Mouse (Mus musculus): Measurements from ENCODE around the gene Srp9. TPM values are rescaled to one million over a fixed set of nuclear protein-coding genes. Genes with fewer than 3 reads are reported as not detected.

Gene Srp9
- 156 and 160 TPM in 2 replicates for polyA plus RNA-seq (2016; fragmentation: Nextera tagmentation; extraction: Ambion mirVana)

DNA sequence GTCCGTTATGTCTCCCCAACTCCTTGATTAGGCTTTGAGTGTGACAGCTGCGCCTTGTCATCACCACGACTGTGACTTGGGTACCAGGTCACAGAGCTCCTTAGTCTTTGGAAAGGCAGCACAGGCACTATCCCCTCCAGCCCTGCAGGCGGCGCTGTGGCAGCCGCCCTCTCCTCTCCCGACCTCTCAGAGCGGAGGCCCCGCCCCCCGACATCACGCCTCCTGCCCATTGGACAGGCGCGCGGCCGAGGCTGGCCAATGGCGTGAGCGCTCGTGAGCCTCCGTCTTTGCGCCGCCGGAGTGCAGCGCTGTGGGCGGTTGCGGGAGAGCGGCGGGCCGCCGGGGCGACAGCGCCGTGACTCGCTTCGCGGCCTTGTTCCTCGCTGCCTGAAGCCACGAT is at the start of gene Srp9:
Gene Srp9 (plus strand): TSS at position 232 of the 400 bp plus-strand sequence.
- Histone ChIP-seq H3K4me3 (replicated peaks) (peak within 1 kb of the TSS; percentile 89), H3K36me3 (replicated peaks) (peaks cover 7% of the 10 kb centered on the region; the same call in 1 of the 2 replicates), H3K9me3 (0 out of 2 replicates have a peak, but pooled peaks cover under 1% of the 10 kb centered on the region), H3K27me3 (peaks cover 5% of the 10 kb centered on the region; the same call in 1 of the 2 replicates), H3K4me2 (peak within 1 kb of the TSS; percentile 62), H3K4me1 (peaks cover 15% of the 10 kb centered on the region), H3K27ac (peak within 1 kb of the TSS; percentile 68), H3K9ac (peak within 1 kb of the TSS; percentile 64)
- peak; percentile 98 for ATAC-seq (ENCODE audit: low FRiP score)
- WGBS, result under 1% methylated on average over 37 of the region's 37 CpGs

- Histone ChIP-seq H3K36me3 (replicated peaks) (no peaks in the 10 kb centered on the region), H3K9ac (no peak overlapping the region), H3K27me3 (no peaks in the 10 kb centered on the region), H3K4me2 (0 out of 2 replicates have a peak overlapping the region, but pooled peaks have one; percentile 13), H3K9me3 (0 out of 2 replicates have a peak, but pooled peaks cover 5% of the 10 kb centered on the region), H3K4me3 (replicated peaks) (no peak overlapping the region), H3K27ac (0 out of 2 replicates have a peak overlapping the region, but pooled peaks have one; percentile 20), H3K4me1 (peaks cover 8% of the 10 kb centered on the region)
- ATAC-seq (ENCODE audit: low FRiP score), result 0 out of 2 replicates have a peak, but pooled peaks have one; percentile 44
- 28% methylated on average over 16 of the region's 16 CpGs for WGBS
Observed at GRCm38 (mm10) chr1:182081744-182082419, 42.7 kb upstream of the Srp9 start.

GRCm38 (mm10) chr1:182083459-182083858 is 41.1 kb upstream of the Srp9 start:
- 90% methylated on average over 4 of the region's 4 CpGs for WGBS
- H3K9me3 ChIP-seq, result 0 out of 2 replicates have a peak, but pooled peaks cover 1% of the 10 kb centered on the region

DNA sequence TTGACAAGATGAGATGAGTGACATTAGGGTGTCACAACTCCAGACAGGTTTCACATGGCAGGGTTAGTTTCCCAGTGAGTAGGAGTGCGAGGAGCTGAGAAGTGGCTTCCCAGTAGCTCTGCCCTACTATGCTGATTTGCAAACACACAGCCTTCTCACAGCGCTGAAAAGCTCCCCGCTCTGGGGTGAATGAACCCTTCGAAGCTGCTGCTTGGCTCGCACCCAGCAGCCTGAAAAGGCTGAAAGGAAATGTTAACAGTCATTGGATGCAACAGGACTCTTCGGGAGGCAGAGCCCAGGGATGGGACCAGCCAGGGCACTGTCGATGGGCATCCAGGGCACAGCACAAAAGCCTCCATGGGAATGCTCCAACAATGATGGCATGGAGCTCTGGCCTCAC is 37.8 kb upstream of the Srp9 start:
- 0 out of 2 replicates have a peak overlapping the region, but pooled peaks have one; percentile 9 for H3K27ac ChIP-seq
- no peak for ATAC-seq (ENCODE audit: low FRiP score)
- H3K4me1 ChIP-seq, result peaks cover 37% of the 10 kb centered on the region
- WGBS, result 44% methylated on average over 7 of the region's 7 CpGs
- H3K36me3 ChIP-seq (replicated peaks), result no peaks in the 10 kb centered on the region
- H3K9ac ChIP-seq, result no peak overlapping the region
- no peaks in the 10 kb centered on the region for H3K27me3 ChIP-seq
- H3K4me3 ChIP-seq (replicated peaks), result no peak overlapping the region
- H3K4me2 ChIP-seq, result no peak overlapping the region
- H3K9me3 ChIP-seq, result no peaks in the 10 kb centered on the region

More at GRCm38 (mm10) chr1:182083459-182083858, 41.1 kb upstream of the Srp9 start:
- no peaks in the 10 kb centered on the region for H3K36me3 ChIP-seq (replicated peaks)
- H3K9ac ChIP-seq, result no peak overlapping the region
- H3K4me1 ChIP-seq, result peaks cover 10% of the 10 kb centered on the region
- H3K27ac ChIP-seq, result no peak overlapping the region
- H3K27me3 ChIP-seq, result no peaks in the 10 kb centered on the region
- H3K4me2 ChIP-seq, result no peak overlapping the region
- ATAC-seq (ENCODE audit: low FRiP score), result no peak
- H3K4me3 ChIP-seq (replicated peaks), result no peak overlapping the region

GRCm38 (mm10) chr1:182087351-182087750 is 37.2 kb upstream of the Srp9 start:
- Histone ChIP-seq H3K9ac (no peak overlapping the region), H3K36me3 (replicated peaks) (no peaks in the 10 kb centered on the region), H3K4me1 (peaks cover 31% of the 10 kb centered on the region), H3K9me3 (no peaks in the 10 kb centered on the region), H3K27me3 (0 out of 2 replicates have a peak, but pooled peaks cover under 1% of the 10 kb centered on the region), H3K4me3 (replicated peaks) (no peak overlapping the region), H3K4me2 (no peak overlapping the region), H3K27ac (no peak overlapping the region)
- ATAC-seq (ENCODE audit: low FRiP score), result no peak
- WGBS, result 89% methylated on average over 3 of the region's 3 CpGs

GRCm38 (mm10) chr1:182087753-182088633 is 36.5 kb upstream of the Srp9 start:
- WGBS, result 91% methylated on average over 14 of the region's 14 CpGs
- no peaks in the 10 kb centered on the region for H3K9me3 ChIP-seq
- no peak overlapping the region for H3K9ac ChIP-seq
- ATAC-seq (ENCODE audit: low FRiP score), result no peak
- 0 out of 2 replicates have a peak, but pooled peaks cover 3% of the 10 kb centered on the region for H3K27me3 ChIP-seq
- H3K36me3 ChIP-seq (replicated peaks), result no peaks in the 10 kb centered on the region
- no peak overlapping the region for H3K27ac ChIP-seq
- peaks cover 30% of the 10 kb centered on the region for H3K4me1 ChIP-seq
- H3K4me2 ChIP-seq, result no peak overlapping the region
- no peak overlapping the region for H3K4me3 ChIP-seq (replicated peaks)

GRCm38 (mm10) chr1:182088844-182089418 is 35.6 kb upstream of the Srp9 start:
- no peak overlapping the region for H3K27ac ChIP-seq
- H3K27me3 ChIP-seq, result 0 out of 2 replicates have a peak, but pooled peaks cover 3% of the 10 kb centered on the region
- H3K36me3 ChIP-seq (replicated peaks), result no peaks in the 10 kb centered on the region
- H3K9ac ChIP-seq, result no peak overlapping the region
- ATAC-seq (ENCODE audit: low FRiP score), result peak; percentile 51
- H3K4me2 ChIP-seq, result no peak overlapping the region
- peaks cover 30% of the 10 kb centered on the region for H3K4me1 ChIP-seq
- 61% methylated on average over 14 of the region's 14 CpGs for WGBS
- H3K9me3 ChIP-seq, result no peaks in the 10 kb centered on the region
- no peak overlapping the region for H3K4me3 ChIP-seq (replicated peaks)

- Histone ChIP-seq H3K9ac (no peak overlapping the region), H3K4me3 (replicated peaks) (no peak overlapping the region), H3K9me3 (no peaks in the 10 kb centered on the region), H3K27me3 (0 out of 2 replicates have a peak, but pooled peaks cover 3% of the 10 kb centered on the region), H3K4me1 (peaks cover 33% of the 10 kb centered on the region), H3K36me3 (replicated peaks) (no peaks in the 10 kb centered on the region), H3K4me2 (no peak overlapping the region), H3K27ac (peak overlapping the region; percentile 61)
- ATAC-seq (ENCODE audit: low FRiP score), result 0 out of 2 replicates have a peak, but pooled peaks have one; percentile 24
- WGBS, result 47% methylated on average over 15 of the region's 15 CpGs
Observed at GRCm38 (mm10) chr1:182089600-182090297, 34.8 kb upstream of the Srp9 start.

DNA sequence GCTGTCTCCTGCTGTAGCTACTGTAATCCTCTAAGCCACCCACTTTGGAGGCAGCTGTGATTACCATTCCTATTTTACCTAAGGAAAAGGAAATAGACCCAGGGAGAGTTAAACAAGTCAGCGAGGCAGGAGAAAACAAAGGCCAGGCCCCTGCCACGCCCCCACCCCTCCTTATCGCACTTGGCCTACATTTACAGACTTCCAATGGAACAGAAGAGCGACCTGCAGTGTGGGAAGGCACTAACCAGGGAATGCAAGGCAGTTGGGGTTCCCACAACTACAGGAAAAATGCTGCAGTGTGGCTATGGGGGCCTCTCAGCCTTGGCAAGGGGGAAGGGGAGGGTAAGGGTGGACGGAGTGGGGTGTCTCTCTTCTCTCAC is 34.2 kb upstream of the Srp9 start:
- H3K36me3 ChIP-seq (replicated peaks), result no peaks in the 10 kb centered on the region
- H3K27ac ChIP-seq, result peak overlapping the region; percentile 61
- H3K27me3 ChIP-seq, result 0 out of 2 replicates have a peak, but pooled peaks cover 3% of the 10 kb centered on the region
- no peak overlapping the region for H3K4me3 ChIP-seq (replicated peaks)
- no peak overlapping the region for H3K9ac ChIP-seq
- no peak overlapping the region for H3K4me2 ChIP-seq
- 16% methylated on average over 5 of the region's 5 CpGs for WGBS
- peaks cover 37% of the 10 kb centered on the region for H3K4me1 ChIP-seq
- H3K9me3 ChIP-seq, result no peaks in the 10 kb centered on the region
- 0 out of 2 replicates have a peak, but pooled peaks have one; percentile 10 for ATAC-seq (ENCODE audit: low FRiP score)

GRCm38 (mm10) chr1:182091261-182091660 is 33.3 kb upstream of the Srp9 start:
- 74% methylated on average over 7 of the region's 7 CpGs for WGBS

DNA sequence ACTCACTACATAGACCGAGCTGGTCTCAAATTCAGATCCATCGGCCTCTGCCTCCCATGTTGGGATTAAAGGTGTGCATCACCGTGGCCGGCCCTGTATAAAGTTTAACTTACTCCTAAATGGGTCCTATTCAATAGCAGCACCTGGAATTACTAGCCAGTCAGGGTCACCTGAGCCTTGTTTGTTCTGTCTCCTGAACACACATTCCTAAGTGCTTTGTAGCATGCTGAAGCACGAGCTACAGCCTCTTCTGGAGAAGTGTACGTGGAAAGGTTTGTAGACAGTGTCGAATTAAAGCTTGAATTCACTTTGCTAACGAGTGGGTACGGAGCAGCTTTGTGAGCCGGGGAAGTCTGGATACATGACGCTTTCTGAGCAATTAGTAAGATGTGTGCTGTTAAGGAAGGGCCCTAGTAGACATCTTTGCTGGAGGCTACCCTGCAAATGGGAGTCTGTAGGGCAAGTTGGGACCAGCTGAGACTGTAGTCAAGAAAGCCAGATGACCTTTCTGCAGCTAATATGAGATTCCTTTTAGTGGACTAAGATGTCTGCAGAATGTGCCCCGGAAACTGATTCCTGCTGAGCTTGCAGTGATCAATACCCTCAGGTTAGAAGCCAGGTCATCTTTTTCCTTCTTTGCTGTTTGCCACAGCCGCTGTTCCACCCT is 32.7 kb upstream of the Srp9 start:
- no peak overlapping the region for H3K27ac ChIP-seq
- H3K4me1 ChIP-seq, result peaks cover 41% of the 10 kb centered on the region
- 65% methylated on average over 13 of the region's 13 CpGs for WGBS
- 0 out of 2 replicates have a peak, but pooled peaks cover 3% of the 10 kb centered on the region for H3K27me3 ChIP-seq
- H3K36me3 ChIP-seq (replicated peaks), result no peaks in the 10 kb centered on the region
- H3K9me3 ChIP-seq, result no peaks in the 10 kb centered on the region
- no peak overlapping the region for H3K4me2 ChIP-seq
- H3K9ac ChIP-seq, result no peak overlapping the region
- no peak for ATAC-seq (ENCODE audit: low FRiP score)
- H3K4me3 ChIP-seq (replicated peaks), result no peak overlapping the region

More at GRCm38 (mm10) chr1:182091261-182091660, 33.3 kb upstream of the Srp9 start:
- Histone ChIP-seq H3K27me3 (0 out of 2 replicates have a peak, but pooled peaks cover 3% of the 10 kb centered on the region), H3K36me3 (replicated peaks) (no peaks in the 10 kb centered on the region), H3K4me2 (no peak overlapping the region), H3K9me3 (no peaks in the 10 kb centered on the region), H3K4me3 (replicated peaks) (no peak overlapping the region), H3K27ac (no peak overlapping the region), H3K9ac (no peak overlapping the region), H3K4me1 (peaks cover 41% of the 10 kb centered on the region)
- no peak for ATAC-seq (ENCODE audit: low FRiP score)

Data from forebrain, embryonic 12.5 days (tissue).